Mouse (Mus musculus) mesoderm, embryonic 11.5 days (tissue): ENCODE measurements at regions not wholly inside any gene's neighbourhood (a gene's known extent, or its start where the extent isn't known, plus 50 kb on each side); places are given as distances from the start of the nearest gene placed in this dataset.

Experiments used
- DNase-seq: peaks from one replicate; pipeline ENCODE4 v3.0.0-alpha.2; 2012; ENCODE audit warnings: low read depth, low spot score

DNA sequence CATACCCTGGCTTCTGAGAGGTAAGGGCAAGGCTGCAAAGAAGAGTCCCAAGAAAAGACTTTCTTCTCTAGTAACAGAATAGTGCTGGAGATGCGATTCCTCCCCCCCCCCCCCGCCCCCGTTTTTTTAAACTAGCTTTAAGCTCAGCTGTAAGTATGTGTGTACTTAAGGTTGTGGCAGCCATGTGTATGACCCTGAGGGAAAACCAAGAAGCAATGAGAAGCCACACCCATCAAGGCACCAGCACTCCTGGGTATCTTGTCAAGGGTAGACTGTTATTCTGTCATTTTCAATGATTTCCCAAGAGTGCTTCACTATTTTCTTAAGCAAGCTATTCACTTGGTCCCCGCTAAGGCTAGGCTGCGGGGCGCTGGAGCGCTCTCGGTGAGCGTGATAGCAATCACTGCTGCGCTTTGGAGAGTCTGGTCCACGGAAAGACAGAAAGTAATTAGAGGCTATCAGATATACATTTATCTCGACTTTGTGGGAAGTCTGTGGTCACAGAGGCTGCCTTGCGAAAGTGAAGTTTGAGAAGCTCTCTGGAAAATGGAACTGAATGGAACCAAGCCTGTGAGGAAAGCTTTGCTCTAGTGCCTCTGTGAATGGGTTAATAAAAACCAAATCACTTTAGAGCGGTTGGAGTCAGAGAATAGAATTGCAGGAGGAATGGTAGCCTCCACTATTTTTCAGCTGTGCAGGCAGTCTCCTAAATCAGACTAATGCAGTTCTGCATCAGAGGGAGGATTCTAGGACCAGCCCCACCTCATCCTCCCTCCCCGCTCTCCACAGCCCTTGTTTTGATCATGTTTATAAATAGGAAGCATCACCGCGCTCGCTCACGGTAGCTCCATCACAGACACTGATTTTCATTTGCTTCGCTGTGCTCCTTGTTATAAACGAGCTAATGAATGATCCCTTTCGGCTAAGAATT is 114.8 kb upstream of the Bmp2 start:
- no peak for DNase-seq

DNA sequence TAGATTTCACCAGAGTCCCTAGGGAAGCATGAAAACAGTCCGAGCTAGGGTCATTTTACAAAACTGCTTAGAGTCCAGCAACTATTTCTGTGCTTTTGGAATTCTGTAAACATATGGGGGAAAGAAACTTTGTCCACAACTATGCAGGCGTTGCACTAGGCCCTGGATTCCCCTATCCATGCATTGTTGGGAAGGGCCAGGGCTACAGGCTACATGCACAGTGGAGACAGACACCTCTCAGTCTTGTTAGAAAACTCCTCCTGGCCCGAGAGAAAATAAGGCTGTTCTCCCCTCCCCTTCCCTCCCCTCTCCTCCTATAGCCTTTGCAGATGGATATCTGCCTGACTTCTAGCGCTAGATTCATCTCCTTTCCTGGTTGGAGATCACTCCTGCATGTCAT is 113.9 kb upstream of the Bmp2 start:
- no peak for DNase-seq

DNA sequence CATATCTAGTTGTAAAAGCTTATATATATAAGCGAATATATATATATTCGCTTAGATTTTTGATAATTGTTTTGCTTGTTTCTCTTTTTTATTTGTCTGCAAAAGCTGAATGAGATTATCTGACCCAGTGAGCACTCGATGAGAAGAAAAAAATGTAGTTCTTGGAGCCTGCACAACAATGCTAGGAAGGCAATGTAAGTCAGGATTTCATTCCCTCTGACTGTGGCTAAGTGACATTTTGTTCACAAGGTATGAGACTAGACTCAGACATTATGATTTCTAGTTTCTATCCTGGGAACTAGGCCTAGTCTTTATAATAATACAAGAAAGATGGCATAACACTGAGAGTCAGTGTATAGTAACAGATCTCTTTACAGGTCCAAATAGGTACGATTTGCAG is 108.9 kb upstream of the Bmp2 start:
- DNase-seq, result no peak

DNA sequence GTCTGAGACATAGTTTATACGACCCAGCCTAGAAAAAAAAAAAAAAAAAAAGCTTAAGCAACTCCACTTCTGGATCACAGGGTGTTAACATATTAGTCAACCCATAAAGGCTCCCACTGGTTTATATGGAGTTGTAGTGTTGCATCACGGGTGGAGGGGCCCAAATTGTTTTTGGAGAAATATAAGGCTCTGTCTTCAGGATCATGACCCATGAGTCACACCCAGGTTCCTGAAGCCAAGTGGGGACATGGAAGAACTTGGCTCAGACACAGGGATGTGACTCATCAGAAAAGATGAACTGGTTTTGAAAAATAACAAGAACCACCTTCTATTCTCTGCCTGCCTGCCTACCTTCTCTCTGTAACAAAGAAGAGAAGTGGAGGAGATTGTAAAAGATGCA is 108.5 kb upstream of the Bmp2 start:
- no peak for DNase-seq

DNA sequence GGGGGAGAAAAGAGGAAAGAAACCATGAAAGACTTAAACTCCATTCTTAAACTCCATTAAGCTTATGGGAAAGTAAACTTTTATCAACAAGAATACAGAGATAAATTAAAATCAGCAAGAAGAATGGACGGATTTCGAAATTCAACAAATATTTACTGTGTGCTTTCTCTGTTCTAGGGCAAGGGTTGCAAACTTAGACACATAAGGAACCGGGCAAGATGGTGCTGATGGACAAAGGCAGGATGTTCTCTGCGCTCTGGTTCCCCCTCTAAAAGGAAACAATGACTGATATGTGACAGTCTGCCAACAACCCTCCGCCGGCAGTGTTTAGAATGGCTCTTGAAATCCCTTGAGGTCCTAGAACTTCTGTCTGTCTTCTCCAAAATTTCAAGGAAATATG is 99.0 kb upstream of the Bmp2 start:
- no peak for DNase-seq

DNA sequence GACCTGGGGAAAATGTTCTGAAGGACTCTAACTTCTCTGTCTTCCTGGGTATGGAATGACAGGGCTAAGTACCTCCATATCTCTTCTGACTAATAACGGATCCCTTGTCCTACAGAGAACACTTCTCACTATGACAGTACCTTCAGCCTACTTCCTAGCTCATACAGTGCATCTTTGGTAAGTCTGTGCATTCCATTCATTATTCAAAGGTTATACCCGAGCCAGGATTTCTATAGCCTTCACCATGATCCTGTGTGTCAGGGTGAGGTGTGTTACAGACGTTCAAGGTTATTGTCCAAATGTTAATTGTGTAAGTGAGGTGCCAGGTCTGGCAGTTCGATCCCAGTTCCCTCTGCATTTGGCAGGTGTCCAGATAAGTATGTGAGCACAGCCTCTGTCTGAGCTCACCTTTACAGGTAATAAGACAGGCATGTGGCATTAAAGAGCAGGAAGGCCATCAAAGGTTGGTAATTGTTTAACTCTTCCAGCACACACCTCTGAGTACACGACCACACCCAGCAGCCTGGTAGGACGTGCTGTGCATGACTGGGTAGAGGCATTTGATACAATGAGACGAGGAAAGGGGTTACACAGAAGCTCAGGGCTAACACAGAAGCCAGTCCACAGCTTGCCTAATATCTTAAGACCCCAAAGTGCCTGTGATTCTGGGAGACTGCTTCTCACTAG is 96.3 kb upstream of the Bmp2 start:
- no peak for DNase-seq

DNA sequence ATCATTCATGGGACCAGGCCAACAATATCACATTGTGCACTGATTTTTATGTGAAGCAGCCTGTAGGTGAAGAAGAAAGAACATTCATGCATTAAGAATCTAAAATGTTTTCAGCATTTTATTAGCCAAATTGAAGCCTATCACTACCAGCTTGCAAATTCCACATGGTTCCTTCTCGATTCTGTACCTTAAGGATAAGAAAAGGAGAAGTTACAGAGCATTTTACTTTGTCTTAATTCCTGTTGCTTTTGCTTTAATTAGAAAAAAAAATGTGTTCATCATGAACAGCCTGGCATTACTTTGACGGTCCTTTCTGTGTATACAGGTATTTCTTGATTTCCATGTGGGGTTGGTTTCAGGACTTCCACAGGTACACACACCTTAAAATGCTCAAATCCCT is 95.2 kb upstream of the Bmp2 start:
- no peak for DNase-seq

DNA sequence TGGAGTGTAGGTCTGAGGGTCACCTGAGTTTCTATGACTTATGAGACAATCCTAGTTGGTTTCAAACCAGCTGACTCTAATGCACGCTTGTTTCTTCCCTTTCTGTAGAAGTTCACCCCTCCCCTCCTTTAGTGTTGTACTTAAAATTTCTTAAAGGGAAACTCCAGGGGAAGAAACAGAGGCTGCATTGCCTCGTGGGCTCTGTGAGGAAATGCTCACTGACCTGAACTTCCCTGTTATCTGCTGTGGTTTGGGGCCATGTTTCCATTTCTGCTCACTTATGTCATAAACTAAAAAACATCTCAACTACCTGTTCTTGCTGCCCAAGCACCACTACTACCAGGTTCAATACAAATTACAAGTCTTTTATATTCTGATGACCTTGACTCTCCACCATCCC is 93.2 kb upstream of the Bmp2 start:
- DNase-seq, result no peak

DNA sequence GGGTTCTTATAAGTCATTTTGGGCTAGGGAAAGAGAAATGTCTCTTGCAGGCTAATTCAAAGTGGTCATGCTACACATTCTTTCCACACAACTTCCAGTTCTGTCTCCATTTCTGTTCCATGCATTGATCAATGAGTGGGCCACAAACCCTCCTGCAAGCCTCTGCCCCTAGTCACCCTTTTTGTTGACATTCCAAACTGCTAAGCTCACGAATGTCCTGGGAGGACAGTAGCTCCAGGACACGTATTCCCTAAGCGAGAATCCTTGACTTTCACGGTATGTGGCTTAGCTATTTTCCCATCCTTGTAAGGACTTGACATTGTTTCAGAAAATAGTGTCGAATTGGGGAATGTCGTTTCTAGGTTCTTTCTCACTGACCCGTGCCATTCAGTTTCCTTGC is 91.1 kb upstream of the Bmp2 start:
- DNase-seq, result peak; percentile 18

DNA sequence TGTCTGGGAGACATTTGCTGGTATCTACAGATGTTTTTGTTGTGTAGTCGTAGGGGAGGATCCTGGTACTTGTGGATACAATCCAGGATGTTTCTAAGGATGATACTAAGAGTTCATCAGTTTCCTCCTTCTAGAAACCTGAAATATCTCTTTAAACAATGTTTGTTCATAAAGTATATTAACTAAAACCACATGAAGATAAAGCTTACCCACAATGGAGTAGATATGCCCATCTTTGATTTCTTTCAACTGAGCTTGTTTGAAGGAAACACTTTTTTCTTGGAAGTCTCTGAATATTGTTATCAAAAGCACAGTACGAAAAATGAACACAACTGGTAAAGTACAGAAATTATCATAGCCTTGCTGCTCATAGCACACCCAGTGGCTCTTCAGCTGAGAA is 89.6 kb upstream of the Bmp2 start:
- DNase-seq, result no peak

DNA sequence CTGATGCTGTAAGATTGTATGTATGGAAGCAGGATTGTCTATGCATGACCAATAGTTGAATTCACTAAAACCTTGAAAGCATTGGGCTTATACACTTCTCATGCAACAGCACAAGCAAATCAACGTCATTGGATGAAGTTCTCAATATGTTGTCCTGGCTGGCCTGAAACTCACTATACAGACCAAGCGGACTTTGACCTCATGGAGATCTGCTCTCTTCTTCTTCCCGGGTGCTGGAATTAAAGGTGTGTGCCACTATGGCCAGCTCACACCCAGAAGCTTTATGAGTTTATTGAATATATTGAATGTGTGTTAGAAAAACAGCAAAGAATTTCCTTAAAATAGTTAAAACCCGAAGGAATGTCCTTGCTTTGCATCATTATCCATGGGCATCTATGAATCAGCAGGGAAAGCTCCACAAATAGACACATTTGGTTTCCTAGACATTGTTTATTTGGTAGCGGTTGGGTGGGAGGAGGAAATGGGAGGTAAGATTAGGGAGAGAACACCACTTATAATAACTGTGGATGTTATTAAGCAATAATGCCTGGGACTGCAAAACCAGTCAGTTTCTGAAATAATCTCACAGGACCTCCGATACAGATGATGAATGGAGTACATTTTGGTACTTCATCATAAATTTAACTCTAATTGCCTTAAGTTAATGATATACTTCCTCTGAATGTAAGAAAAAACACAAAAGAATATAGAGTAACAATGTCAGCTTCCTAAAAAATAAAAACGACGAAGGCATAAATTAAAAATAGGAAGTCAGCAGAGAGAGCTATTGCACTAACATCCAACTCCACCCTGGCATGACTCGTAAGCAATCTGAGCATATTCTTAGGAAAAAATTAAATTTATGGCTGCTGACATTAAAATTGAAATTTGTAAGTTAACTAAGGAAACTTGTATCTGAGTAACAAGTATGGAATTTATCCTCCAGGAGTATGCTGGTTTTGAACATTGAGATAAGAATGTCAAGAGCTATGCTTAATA is 84.5 kb upstream of the Bmp2 start:
- no peak for DNase-seq

DNA sequence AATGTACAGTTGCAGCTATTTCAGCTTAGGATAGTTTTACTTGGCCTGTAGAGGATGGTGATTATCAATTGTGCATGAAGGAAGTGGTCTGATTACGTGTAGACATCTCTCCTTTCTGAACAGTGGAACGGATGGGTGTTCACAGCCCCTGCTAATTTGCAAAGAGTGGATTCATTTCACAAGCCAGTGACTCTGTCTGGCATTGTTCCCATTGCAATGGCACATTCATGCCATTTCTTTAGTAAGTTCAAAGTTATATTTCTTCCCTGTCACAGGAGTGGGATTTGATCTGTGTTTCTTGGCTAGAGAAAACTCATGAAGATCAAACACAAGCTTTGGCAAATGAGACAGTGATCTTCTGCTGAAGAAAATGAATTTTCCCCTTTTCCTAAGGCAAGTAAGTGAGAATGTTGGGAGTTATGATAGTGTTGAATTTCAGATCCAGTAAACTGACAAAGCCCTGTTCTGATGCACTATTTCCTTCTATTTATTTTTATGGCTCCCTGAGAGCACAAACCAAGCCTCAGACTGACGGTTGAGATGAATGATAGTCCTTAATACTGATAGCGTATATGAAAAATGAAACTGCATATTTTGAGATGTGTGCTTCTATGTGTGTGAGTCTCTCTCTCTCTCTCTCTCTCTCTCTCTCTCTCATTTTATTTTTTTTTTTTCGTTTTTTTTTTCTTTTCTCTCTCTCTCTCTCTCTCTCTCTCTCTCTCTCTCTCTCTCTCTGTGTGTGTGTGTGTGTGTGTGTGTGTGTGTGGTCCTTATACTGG is 78.8 kb upstream of the Bmp2 start:
- DNase-seq, result no peak

DNA sequence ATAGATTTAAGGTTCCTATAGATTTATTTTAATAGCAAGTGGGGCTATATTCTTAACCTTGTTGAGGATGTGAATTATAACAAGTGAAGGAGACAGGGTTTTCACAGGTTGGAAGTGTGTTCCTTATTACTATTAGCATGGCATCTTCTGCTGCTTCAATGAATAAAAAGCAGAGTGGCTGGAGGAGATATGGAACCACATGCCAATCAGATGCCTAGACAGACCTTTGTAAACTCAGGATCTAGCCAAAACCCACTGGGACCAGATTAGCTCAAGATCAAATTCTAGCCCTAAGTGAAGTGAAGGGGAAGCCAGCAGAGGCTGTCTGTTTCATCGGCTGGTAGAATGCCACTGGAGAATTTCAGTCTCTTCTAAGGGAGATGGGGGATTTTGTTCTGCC is 77.8 kb upstream of the Bmp2 start:
- DNase-seq, result no peak

DNA sequence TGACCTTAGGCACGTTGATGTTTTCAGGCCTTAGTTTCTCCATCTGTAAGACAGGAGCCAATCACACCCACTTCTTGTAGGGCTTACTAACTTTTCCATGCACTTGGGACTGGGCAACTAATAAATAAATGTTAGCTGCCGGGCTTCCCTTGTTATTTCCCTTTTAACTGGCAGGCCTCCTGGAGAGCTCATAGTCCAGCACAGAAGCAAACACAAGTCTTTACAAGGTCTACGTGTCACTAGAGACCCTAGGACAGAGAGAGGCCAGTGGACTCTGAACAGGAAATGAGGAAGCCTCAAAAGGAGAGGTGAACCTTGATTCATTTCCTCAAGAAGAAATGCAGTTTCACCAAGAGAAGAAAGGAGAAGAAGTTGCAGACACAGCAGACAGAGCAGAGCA is 71.1 kb upstream of the Bmp2 start:
- DNase-seq, result no peak

DNA sequence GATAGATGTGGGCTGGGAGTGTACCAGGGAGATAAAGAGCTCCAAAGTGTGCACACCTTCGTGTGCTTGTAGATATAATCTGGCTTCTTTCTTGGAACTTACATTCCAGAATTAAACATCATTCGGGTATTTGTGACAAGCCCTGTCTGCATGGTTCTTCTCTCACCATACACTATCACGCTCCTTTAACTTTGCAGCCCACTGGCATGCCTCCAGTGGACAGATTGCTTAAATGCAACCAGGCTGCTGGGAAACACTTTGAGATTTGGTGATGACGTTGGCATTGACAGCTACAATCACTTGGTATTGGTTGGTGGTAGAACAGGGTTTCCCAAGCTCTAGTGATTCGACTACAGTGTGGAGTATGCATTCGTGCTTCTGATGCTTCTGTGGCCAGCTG is 70.7 kb upstream of the Bmp2 start:
- no peak for DNase-seq

DNA sequence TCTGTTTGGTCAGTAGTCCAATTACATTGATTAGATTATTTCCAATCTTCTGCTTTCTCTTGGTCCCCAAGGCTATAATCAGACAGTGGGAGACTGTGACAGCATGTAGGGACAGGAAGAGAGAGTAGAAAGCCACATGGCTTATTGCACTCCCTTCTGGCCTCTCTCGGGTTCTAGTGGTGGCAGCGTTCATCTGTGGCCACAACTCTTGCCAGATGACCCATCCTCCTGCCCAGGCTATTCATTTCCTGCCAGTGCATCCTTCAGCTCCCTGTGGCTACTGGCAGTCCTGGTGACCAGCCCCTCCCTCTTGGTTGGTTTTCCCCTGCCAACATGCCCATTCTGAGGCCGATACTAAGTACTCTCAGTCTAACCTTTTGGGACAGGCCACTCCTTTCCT is 70.2 kb upstream of the Bmp2 start:
- DNase-seq, result no peak

DNA sequence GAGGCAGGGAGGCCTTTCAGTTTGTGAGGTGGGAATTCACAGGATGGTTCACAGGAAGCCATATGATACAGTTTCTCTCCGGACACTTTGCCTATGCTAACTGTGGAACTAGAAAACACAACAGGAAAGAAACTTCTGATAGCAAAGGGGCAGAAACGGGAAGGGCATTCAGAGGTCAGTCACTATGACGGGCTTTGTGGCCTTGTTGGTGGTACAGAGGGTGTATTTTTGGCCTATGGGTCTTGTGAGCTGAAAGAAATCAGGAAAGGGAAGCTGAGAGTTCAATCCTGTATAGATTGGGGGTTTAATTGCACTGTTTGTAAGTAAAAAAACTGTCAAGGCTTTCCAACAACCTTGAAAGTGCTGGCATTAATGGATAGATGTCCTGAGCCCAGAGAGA is 56.5 kb upstream of the Bmp2 start:
- no peak for DNase-seq

DNA sequence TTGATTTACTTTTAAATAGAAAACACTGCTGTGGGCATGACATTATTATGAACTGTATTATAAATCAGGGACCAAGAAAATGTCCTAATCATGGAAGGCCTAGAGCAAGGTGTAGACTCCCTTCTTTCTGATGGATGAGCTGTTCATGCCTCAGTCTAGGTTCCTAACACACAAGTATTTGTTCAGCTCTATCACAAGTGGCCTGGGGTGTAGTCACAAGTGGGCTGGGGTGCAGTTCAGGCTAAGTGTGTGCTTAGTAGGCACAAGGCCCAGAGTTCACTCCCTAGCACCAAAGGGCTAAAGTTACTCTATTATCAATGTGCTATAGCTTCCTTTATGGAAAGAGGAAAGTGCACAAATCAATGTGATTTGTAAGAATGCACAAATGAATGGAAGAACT is 55.6 kb upstream of the Bmp2 start:
- no peak for DNase-seq

DNA sequence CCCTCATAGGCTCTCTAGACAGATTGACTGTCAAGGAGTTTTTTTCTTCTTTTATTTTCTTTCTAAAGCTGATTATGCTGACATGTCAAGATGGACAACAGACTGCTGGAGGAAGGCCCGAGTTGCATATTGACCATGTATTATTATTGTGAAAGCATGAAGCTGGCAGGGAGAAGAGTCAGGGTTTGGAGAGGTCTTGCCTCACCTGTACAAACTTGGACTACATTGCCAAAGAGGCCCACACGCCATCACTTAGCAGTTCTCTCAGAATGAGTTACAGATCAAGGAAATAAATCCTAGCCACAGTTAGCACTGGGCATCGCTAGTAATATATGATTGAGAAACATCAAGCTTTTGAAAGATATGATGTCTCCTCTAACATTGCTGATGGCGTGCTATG is 54.9 kb upstream of the Bmp2 start:
- no peak for DNase-seq

DNA sequence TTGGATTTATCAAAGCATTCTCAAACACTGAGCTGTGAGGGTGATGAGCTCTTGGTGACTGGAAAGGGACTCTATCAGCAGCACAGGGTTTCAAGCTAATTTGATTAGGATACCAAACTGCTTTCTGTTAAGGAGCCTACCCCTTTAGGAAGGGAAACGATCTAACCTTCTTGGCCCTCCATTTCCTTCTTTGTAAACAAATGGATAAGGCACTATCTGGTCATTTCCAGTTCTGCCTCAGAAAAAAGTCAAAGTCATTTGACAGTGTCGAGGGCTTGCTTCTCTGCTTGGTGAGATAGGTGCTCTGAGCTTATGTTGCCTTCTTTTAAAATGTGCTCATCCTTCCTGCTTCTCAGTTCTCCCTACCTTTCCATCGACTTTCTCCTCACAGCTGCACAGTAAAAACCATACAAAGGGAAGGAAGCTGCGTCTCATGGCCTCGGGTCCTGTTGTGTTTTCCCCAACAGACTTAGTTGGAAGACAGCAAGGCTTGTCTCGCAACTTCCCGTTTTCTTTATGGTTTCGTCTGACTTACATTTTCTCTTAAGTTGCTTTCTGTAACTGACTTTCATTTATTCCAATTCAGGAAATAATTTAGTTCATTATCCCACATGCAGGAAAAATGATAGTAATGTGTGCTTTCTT is 54.3 kb upstream of the Bmp2 start:
- DNase-seq, result no peak

DNA sequence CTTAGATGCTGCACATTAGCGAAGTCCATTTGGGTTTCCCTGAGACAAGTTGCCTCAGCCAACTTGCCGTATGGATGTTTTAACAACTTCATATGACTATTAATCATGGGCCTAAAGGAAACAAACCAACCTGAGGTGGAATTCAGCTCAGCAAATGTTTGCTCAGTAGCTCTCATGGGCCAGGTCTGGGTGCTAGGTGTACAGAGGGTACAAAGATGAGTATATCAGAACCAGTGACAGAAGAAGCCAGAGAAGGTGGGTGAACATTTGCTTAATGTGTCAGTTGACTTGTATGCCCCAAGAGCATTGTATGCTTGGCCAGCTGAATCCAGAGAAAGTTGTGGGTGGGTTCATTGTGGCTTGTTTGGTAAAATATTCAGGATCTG is 53.8 kb upstream of the Bmp2 start:
- no peak for DNase-seq
